Mouse (Mus musculus): ENCODE data around the gene Slc41a3. TPM values are rescaled to one million over a fixed set of nuclear protein-coding genes. Genes with fewer than 3 reads are reported as not detected.

Slc41a3 gene
- total RNA-seq, 1 experiment from 2014 or later = 18.9 TPM

- DNase-seq = no peak
Measured at GRCm38 (mm10) chr6:90686812-90687211, 82.3 kb downstream of the Slc41a3 start.

GRCm38 (mm10) chr6:90688003-90688402, 83.5 kb downstream of the Slc41a3 start:
- no peak for DNase-seq

- no peak for DNase-seq
Measured at GRCm38 (mm10) chr6:90688742-90689141, 84.2 kb downstream of the Slc41a3 start.

- DNase-seq = no peak
Measured at GRCm38 (mm10) chr6:90689500-90689899, 85.0 kb downstream of the Slc41a3 start.

GRCm38 (mm10) chr6:90691935-90692334, 87.4 kb downstream of the Slc41a3 start:
- no peak for DNase-seq

GRCm38 (mm10) chr6:90692404-90692803, 87.9 kb downstream of the Slc41a3 start:
- no peak for DNase-seq

- peak; percentile 52 for DNase-seq
Measured at GRCm38 (mm10) chr6:90695754-90696153, 91.2 kb downstream of the Slc41a3 start.

Small RNAs within 50 kb of the gene (microRNA-seq; reads per million reads assigned to microRNA genes)
- gene Gm24816 = 0 reads per million in 2 experiments

Other genes starting within 250 kb of the Slc41a3 start
- gene Zxdc, start 235.2 kb upstream of the Slc41a3 start, total RNA-seq (2021) = 23.0 and 24.6 TPM in 2 replicates
- gene Cfap100, start 175.9 kb upstream of the Slc41a3 start, total RNA-seq (2021) = 1.1 TPM in 1 of 2 replicates, not detected in the other
- gene Klf15, start 142.1 kb upstream of the Slc41a3 start, total RNA-seq (2021) = 38.4 and 44.5 TPM in 2 replicates
- gene Aldh1l1, start 118.3 kb upstream of the Slc41a3 start, total RNA-seq (2021) = 179 and 220 TPM in 2 replicates